Mouse (Mus musculus): Measurements from ENCODE around the gene Polr3b.

DNA sequence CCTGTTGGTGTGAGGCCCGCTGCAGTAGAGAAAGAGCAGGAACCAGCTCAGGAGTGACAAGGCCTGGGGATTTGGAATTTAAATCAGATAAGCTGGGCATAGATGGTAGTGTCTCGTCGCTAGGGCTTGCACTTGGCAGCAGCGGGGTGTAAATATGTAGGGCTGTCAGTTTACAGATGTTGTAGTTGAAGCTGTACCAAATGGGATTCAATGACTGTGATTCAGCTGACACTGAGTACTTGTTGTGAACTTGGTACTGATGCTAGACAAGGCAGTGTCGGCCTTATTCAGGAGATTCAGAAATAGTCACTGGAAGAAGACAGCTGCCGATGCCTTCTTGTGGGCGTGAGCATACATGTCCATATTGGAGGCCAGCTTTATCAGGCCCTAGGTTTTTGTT, 39.9 kb upstream of the Polr3b start:
- TF ChIP-seq CTCF (IDR thresholded peaks at IDR 0.05; ENCODE audit: low read depth), result no peak
- no peak for TF ChIP-seq EP300 (IDR thresholded peaks at IDR 0.05; ENCODE audit: low read depth)

Measured in liver, postnatal 0 days (tissue).